Mouse (Mus musculus): ENCODE results near the gene Pbx1. TPM values are rescaled to one million over a fixed set of nuclear protein-coding genes. Genes with fewer than 3 reads are reported as not detected.

The Pbx1 gene
- total RNA-seq, 1 experiment: 10.0 TPM

- no peak overlapping the region for H3K9ac ChIP-seq (ENCODE audit: insufficient read depth, low read depth, low read length, poor library complexity, severe bottlenecking)
- TF ChIP-seq MAFK (IDR thresholded peaks at IDR 0.05; ENCODE audit: insufficient read depth, low read depth, low read length): no peak
- TF ChIP-seq ZNF384 (IDR thresholded peaks at IDR 0.05; ENCODE audit: low read depth, low read length): no peak
- H3K36me3 ChIP-seq (ENCODE audit: control insufficient read depth, insufficient read depth, low read length, poor library complexity, severe bottlenecking): no peaks in the 10 kb centered on the region
- H3K4me1 ChIP-seq (ENCODE audit: control insufficient read depth in 2 of 2, insufficient read depth in 2 of 2, low read length in 2 of 2, poor library complexity in 1 of 2): no peaks in the 10 kb centered on the region
- H3K9me3 ChIP-seq (ENCODE audit: control insufficient read depth, insufficient read depth, low read depth, low read length): no peaks in the 10 kb centered on the region
- no peak for DNase-seq (ENCODE audit: low read depth, low spot score)
- in situ Hi-C loops (cut with MboI; ENCODE audit: low sequenced_read_pairs in 2 of 2, unreplicated experiment in 2 of 2): no loop called here
- H3K4me3 ChIP-seq (ENCODE audit: insufficient read depth in 1 of 2, low read depth in 1 of 2, low read length in 2 of 2, poor library complexity in 1 of 2, severe bottlenecking in 1 of 2): no peak overlapping the region
- no peak overlapping the region for H3K27ac ChIP-seq (ENCODE audit: insufficient read depth, low read depth, low read length, poor library complexity, severe bottlenecking)
Observed at GRCm38 (mm10) chr1:168475579-168476208, 43.6 kb upstream of the Pbx1 start.

- Histone ChIP-seq H3K36me3 (ENCODE audit: control insufficient read depth, insufficient read depth, low read length, poor library complexity, severe bottlenecking) (no peaks in the 10 kb centered on the region), H3K4me3 (ENCODE audit: insufficient read depth in 1 of 2, low read depth in 1 of 2, low read length in 2 of 2, poor library complexity in 1 of 2, severe bottlenecking in 1 of 2) (no peak overlapping the region), H3K27ac (ENCODE audit: insufficient read depth, low read depth, low read length, poor library complexity, severe bottlenecking) (no peak overlapping the region), H3K9me3 (ENCODE audit: control insufficient read depth, insufficient read depth, low read depth, low read length) (no peaks in the 10 kb centered on the region), H3K9ac (ENCODE audit: insufficient read depth, low read depth, low read length, poor library complexity, severe bottlenecking) (no peak overlapping the region), H3K4me1 (ENCODE audit: control insufficient read depth in 2 of 2, insufficient read depth in 2 of 2, low read length in 2 of 2, poor library complexity in 1 of 2) (no peaks in the 10 kb centered on the region)
- no peak for TF ChIP-seq CHD2 (IDR thresholded peaks at IDR 0.05; ENCODE audit: low read depth, low read length)
- no peak for TF ChIP-seq HCFC1 (IDR thresholded peaks at IDR 0.05; ENCODE audit: borderline replicate concordance, insufficient read depth, low read length)
- no peak for TF ChIP-seq ZNF384 (IDR thresholded peaks at IDR 0.05; ENCODE audit: low read depth, low read length)
- TF ChIP-seq ZC3H11A (IDR thresholded peaks at IDR 0.05; ENCODE audit: borderline replicate concordance, low read depth, low read length): no peak
- TF ChIP-seq MAFK (IDR thresholded peaks at IDR 0.05; ENCODE audit: insufficient read depth, low read depth, low read length): no peak
- DNase-seq (ENCODE audit: low read depth, low spot score): no peak
- in situ Hi-C loops (cut with MboI; ENCODE audit: low sequenced_read_pairs in 2 of 2, unreplicated experiment in 2 of 2): no loop called here
Observed at GRCm38 (mm10) chr1:168473255-168474069, 41.4 kb upstream of the Pbx1 start.

- no peak overlapping the region for H3K9ac ChIP-seq (ENCODE audit: insufficient read depth, low read depth, low read length, poor library complexity, severe bottlenecking)
- no peak for DNase-seq (ENCODE audit: low read depth, low spot score)
- no peak for TF ChIP-seq HCFC1 (IDR thresholded peaks at IDR 0.05; ENCODE audit: borderline replicate concordance, insufficient read depth, low read length)
- TF ChIP-seq MAFK (IDR thresholded peaks at IDR 0.05; ENCODE audit: insufficient read depth, low read depth, low read length): no peak
- TF ChIP-seq ZNF384 (IDR thresholded peaks at IDR 0.05; ENCODE audit: low read depth, low read length): no peak
- TF ChIP-seq ZC3H11A (IDR thresholded peaks at IDR 0.05; ENCODE audit: borderline replicate concordance, low read depth, low read length): no peak
- no peak for TF ChIP-seq CHD2 (IDR thresholded peaks at IDR 0.05; ENCODE audit: low read depth, low read length)
- H3K27ac ChIP-seq (ENCODE audit: insufficient read depth, low read depth, low read length, poor library complexity, severe bottlenecking): no peak overlapping the region
- H3K9me3 ChIP-seq (ENCODE audit: control insufficient read depth, insufficient read depth, low read depth, low read length): no peaks in the 10 kb centered on the region
- no peaks in the 10 kb centered on the region for H3K36me3 ChIP-seq (ENCODE audit: control insufficient read depth, insufficient read depth, low read length, poor library complexity, severe bottlenecking)
- H3K4me1 ChIP-seq (ENCODE audit: control insufficient read depth in 2 of 2, insufficient read depth in 2 of 2, low read length in 2 of 2, poor library complexity in 1 of 2): no peaks in the 10 kb centered on the region
- in situ Hi-C loops (cut with MboI; ENCODE audit: low sequenced_read_pairs in 2 of 2, unreplicated experiment in 2 of 2): no loop called here
- H3K4me3 ChIP-seq (ENCODE audit: insufficient read depth in 1 of 2, low read depth in 1 of 2, low read length in 2 of 2, poor library complexity in 1 of 2, severe bottlenecking in 1 of 2): no peak overlapping the region
Observed at GRCm38 (mm10) chr1:168472545-168473254, 40.6 kb upstream of the Pbx1 start.

GRCm38 (mm10) chr1:168459426-168459825 is 27.4 kb upstream of the Pbx1 start:
- H3K27ac ChIP-seq (ENCODE audit: insufficient read depth, low read depth, low read length, poor library complexity, severe bottlenecking): no peak overlapping the region
- TF ChIP-seq HCFC1 (IDR thresholded peaks at IDR 0.05; ENCODE audit: borderline replicate concordance, insufficient read depth, low read length) (no peak), ZC3H11A (IDR thresholded peaks at IDR 0.05; ENCODE audit: borderline replicate concordance, low read depth, low read length) (no peak), ZNF384 (IDR thresholded peaks at IDR 0.05; ENCODE audit: low read depth, low read length) (no peak), CHD2 (IDR thresholded peaks at IDR 0.05; ENCODE audit: low read depth, low read length) (no peak), MAFK (IDR thresholded peaks at IDR 0.05; ENCODE audit: insufficient read depth, low read depth, low read length) (no peak)
- no peak overlapping the region for H3K4me3 ChIP-seq (ENCODE audit: insufficient read depth in 1 of 2, low read depth in 1 of 2, low read length in 2 of 2, poor library complexity in 1 of 2, severe bottlenecking in 1 of 2)
- no peak for DNase-seq (ENCODE audit: low read depth, low spot score)
- no peak overlapping the region for H3K9ac ChIP-seq (ENCODE audit: insufficient read depth, low read depth, low read length, poor library complexity, severe bottlenecking)
- no peaks in the 10 kb centered on the region for H3K36me3 ChIP-seq (ENCODE audit: control insufficient read depth, insufficient read depth, low read length, poor library complexity, severe bottlenecking)
- H3K4me1 ChIP-seq (ENCODE audit: control insufficient read depth in 2 of 2, insufficient read depth in 2 of 2, low read length in 2 of 2, poor library complexity in 1 of 2): no peaks in the 10 kb centered on the region
- no peaks in the 10 kb centered on the region for H3K9me3 ChIP-seq (ENCODE audit: control insufficient read depth, insufficient read depth, low read depth, low read length)
- in situ Hi-C loops (cut with MboI; ENCODE audit: low sequenced_read_pairs in 2 of 2, unreplicated experiment in 2 of 2): no loop called here

Data from ES-E14 (cell line).